Mouse (Mus musculus) cerebellum, postnatal 4 days (tissue): ENCODE data around the gene Sorcs2.
A peak's percentile ranks its signal among the peaks of the same experiment; 100 is the strongest.

Experiments used
- DNase-seq, 2 experiments: peaks; one replicate each; pipeline ENCODE4 v3.0.0; 2022; ENCODE audit warnings: low spot score in 2 of 2, mixed read lengths in 1 of 2

Gene Sorcs2

DNA sequence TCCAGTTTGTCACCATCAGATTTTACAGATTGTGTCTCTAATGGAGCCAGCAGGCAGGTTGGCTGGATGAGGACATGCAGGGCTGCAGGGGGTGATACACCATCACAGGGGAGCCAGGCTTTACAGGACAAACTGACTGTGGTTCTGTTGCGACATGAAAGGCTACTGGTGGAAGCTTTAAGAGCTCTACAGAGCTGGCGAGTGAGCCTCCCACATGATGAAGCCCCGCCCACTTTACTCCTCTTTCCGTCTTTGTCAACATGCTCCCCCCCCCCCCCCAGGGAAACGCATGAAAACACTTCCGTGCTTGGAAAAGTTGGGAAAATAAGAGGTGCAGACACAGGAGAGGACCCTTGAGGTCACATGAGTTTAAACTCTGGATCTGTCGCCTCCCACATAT is 219.7 kb downstream of the Sorcs2 start:
- no peak for DNase-seq

DNA sequence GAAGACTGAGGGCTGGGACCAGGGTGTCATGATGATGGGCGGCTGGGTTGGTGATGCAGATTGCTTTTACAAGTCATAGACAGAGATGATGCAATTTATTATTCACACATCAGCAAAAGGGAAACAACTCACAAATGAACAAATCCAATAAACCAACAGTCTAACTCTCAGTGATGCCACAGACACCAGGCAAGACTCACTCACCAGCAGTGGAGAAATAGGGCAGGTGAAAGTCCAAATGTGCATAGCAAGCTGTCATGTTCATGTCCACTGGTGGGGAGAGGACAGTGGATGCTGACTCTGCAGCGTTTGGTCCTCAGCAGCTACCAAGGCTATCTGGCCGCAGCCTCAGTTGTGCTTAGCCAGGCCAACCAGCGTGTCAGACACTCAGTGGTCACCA is 221.1 kb downstream of the Sorcs2 start:
- DNase-seq, result no peak

GRCm38 (mm10) chr5:36176409-36176808 is 221.5 kb downstream of the Sorcs2 start:
- no peak for DNase-seq

DNA sequence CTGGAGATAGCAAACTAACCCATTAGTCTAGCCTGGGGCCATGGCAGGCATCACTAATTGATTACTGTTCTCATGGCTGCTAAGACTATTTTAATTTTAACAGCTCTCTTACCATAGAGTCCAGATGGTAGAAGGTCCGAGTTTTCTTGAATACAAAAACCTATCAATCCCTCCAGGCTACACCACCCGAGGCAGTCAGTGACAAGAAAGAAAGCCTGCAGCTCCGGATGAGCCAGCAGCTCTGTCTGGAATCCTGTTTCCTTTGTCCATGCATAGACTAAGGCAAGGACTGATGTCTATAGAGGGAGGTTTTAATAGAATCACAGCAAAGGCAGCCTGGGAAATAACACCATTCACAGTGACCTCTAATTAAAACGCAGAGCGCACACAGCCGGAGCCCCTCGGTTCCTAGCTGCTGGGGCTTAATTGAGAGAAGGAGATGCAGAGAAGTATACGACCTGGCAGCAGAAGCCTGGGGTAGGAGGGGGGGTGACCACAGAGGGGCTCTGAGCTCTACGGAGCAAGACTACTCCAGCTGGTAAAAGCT is 223.3 kb downstream of the Sorcs2 start:
- no peak for DNase-seq

GRCm38 (mm10) chr5:36168963-36169650 is 228.8 kb downstream of the Sorcs2 start:
- peak in 1 of 2 experiments; percentile 25 for DNase-seq

DNA sequence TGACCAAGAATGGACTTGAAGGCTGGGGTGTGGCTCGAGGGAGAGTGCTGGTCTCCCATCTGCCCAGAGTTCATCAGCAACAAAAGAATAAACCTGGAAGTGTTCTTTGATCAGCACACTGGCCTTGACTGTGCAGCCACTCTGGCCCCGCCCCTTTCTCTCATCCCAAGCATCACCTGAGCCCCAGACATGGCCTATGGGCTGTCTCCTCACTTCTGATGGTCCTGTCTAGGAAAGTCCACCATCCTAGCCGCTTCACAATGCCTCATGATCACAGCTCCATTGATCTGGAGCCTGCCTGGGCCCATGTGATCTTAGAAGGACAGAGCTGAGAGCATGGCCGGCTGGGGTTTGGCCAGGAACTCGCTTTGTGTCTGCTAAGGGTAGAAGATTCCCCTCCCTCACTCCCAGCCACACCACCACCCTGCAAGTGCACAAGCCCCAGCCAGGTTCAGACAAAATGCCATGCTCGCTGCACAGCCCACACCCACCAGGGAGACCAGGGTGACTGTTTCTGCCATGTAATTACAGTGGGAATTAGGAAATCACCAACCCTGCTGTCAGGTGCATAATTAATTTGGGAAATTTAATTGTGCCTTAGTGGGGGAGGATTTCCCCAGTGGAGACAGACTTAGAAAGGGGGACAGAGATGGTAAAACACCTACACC is 231.5 kb downstream of the Sorcs2 start:
- no peak for DNase-seq

GRCm38 (mm10) chr5:36165424-36166302 is 232.3 kb downstream of the Sorcs2 start:
- no peak for DNase-seq

- DNase-seq, result no peak
Measured at GRCm38 (mm10) chr5:36154879-36155485, 243.0 kb downstream of the Sorcs2 start.

DNA sequence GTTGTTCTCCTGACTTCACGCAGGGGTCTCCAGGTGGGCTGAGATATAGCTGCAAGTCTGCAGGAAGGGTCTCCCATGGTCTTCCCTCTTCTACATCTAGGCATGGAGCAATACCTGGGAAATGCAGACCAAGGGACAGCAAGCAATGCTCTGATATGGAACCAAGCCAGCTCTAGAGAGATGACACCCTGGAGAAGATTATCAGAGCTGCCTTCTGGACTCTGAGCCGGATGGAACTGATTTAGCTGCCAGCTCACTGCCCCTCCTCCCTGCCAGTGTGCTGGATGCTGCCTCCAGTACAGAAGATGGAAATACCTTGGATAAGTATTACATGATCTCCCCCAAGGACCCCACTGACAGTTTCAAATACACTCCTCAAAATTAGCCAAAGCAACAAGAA is 244.7 kb downstream of the Sorcs2 start:
- no peak for DNase-seq

DNA sequence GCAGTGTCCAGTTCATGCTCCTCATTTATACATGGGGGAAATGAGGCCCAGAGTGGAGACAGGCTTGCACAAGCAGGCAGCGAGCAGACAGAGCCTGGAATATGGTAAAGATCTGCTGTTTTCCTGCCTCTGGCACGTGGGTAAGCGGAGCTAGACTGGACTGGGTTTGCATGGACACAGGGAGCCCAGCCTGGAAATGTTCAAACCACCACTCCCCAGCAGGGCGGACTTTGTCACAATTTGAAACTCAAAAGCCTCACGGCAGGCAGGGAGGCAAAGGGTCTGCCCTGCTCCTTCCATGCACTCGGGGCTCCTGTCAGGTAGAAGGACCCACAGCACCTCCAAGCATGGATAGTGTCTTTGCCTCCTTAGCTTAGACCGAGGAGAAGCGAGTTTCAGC is 246.9 kb downstream of the Sorcs2 start:
- DNase-seq, result no peak

GRCm38 (mm10) chr5:36149098-36149497 is 248.8 kb downstream of the Sorcs2 start:
- no peak for DNase-seq

- no peak for DNase-seq
Measured at GRCm38 (mm10) chr5:36146589-36146988, 251.3 kb downstream of the Sorcs2 start.

DNA sequence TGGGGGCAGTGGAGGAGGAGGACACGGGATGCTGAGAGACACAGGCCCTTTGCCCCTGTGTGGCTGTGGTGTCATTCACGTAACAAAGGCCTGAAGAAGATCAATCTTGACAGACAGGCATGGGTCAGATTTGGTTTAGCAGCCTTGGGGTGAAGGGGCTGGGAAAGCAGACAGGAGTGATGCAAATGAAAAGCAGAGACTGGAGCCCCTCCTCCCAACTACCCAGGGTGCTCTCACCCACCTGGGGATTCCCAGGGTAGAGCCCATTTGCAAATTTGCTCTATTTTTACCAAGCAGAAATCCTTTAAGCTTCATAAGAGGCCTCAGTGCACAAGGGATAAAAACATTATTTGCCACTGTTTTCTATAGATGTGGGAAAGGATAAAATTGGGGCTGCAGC is 253.4 kb downstream of the Sorcs2 start:
- no peak for DNase-seq

DNA sequence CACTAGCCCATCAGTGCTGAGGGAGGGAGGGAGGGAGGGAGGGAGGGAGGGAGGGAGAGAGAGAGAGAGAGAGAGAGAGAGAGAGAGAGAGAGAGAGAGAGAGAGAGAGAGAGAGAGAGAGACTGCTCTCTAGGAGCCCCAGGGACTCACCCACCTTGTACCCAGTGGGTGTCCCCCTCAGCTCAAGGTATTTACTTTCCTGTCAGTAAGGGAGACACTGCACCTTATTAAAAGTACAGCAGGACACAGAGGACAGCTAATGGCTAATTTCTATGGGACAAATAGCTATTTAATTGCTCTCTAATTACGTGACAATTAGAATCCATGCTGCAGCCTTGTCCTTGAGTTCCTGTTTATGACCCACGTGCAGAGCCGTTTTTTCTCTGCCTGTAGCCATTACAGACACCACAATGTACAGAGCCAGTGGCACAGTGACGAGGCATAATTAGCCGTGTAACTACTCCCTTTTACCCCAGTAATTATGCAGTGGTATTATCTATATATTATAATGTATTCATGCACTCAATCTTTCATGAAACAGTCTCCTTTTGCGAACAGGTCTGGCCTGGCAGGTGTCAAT is 256.2 kb downstream of the Sorcs2 start:
- DNase-seq, result no peak

- DNase-seq, result no peak
Measured at GRCm38 (mm10) chr5:36141112-36141511, 256.8 kb downstream of the Sorcs2 start.

DNA sequence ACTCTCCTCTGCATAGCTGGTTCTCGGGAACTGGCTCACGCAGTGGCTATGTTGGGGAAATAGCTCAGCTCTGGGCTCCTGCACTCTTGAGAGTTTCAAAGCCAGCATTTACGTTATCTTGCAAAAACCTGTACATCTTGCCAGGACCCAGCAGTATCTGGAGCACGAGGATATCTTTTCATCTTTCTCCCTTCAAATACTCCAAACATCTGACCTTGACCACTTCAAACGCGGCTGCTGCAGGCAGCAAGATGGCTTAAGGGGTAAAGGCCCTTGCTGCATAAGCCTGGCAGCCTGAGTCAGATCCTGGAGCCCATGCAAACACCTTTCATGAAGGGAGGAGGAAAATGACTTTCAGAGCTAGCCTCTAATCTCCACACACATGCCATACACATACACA is 258.2 kb downstream of the Sorcs2 start:
- DNase-seq, result no peak

DNA sequence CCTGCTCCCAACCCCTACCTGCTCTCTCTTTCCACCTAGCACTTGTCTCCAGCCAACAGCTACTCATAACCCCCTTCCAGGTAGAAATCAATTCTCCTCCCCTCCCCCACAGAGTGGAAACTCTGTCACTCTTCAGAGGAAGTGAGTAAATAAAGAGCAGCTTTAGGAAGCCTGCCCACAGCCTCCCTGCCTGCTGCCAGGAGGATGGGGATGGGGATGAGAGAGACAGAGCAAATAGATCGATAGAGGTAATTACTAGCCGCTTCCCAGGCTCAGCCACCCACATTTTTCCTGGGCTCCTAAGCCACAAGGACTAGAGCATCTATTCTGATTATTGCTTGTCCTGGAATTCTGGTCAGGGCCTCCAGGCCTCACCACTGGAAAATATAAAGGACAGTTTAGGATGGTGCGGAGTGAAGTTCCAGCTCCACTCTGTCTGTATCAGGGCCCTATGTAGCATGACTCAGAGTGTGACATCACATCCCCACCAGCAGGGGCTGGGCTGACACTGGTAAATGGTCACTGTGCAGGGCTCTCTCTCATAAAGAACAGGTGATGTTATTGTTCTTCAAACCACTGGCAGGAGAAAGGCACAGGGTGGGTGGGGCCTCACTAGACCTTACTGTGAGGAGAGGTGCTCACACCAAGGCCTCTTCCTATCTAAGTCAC is 261.9 kb downstream of the Sorcs2 start:
- DNase-seq, result no peak

DNA sequence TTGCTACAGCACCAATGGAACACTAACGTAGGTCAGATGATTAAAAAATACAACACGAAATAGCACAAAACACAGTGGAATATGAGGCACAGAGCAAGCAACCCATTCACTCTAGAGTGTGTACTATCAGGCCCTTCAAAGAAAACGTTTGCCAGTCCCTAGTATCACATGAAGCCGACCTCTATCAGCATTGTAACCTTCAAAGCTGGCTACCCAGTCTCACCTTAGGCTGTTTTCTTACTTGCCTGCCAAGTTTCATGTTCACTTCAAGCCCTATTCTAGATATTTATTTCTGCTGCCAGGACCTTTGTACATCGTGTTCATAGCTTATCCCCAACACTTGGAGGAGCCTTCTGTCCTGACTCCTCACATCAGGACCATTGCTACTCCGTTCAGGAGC is 263.6 kb downstream of the Sorcs2 start:
- no peak for DNase-seq

- DNase-seq, result no peak
Measured at GRCm38 (mm10) chr5:36133893-36134292, 264.0 kb downstream of the Sorcs2 start.

- DNase-seq, result peak in 1 of 2 experiments; percentile 47
Measured at GRCm38 (mm10) chr5:36130393-36131011, 267.4 kb downstream of the Sorcs2 start.
